Mouse (Mus musculus) neural tube, embryonic 11.5 days (tissue): ENCODE measurements at regions not wholly inside any gene's neighbourhood (a gene's known extent, or its start where the extent isn't known, plus 50 kb on each side); places are given as distances from the start of the nearest gene placed in this dataset.

ENCODE experiments used
- ATAC-seq: fragments of 200-750 bp; cut with Nextera tagmentation; 2 replicates; pipeline ENCODE4 v1.8.0; 2017; ENCODE audit warnings: moderate number of reproducible peaks, mild to moderate bottlenecking, moderate TSS enrichment, moderate library complexity; ENCODE audit not compliant: insufficient read depth, low FRiP score, low TSS enrichment
- DNase-seq: peaks from one replicate; pipeline ENCODE4 v3.0.0-alpha.2; 2015; ENCODE audit warnings: low spot score
- H3K27ac ChIP-seq: fragments of 300-500 bp; sonication (generic); 2 replicates; pipeline ENCODE4 v1.5.1; 2014; ENCODE audit warnings: low read depth, mild to moderate bottlenecking, low read length
- H3K27me3 ChIP-seq: fragments of 300-500 bp; sonication (generic); 2 replicates; pipeline ENCODE4 v1.6.1; 2014; ENCODE audit warnings: mild to moderate bottlenecking, low read length, mixed read lengths; ENCODE audit not compliant: control insufficient read depth, insufficient read depth
- H3K36me3 ChIP-seq: fragments of 300-500 bp; sonication (generic); 2 replicates; pipeline ENCODE4 v1.6.1; 2014; ENCODE audit warnings: mild to moderate bottlenecking, low read length, moderate library complexity, mixed read lengths; ENCODE audit not compliant: control insufficient read depth, insufficient read depth
- H3K4me1 ChIP-seq: fragments of 300-500 bp; sonication (generic); 2 replicates; pipeline ENCODE4 v1.6.1; 2014; ENCODE audit warnings: low read length, mixed read lengths; ENCODE audit not compliant: control insufficient read depth, insufficient read depth
- H3K4me2 ChIP-seq: fragments of 300-500 bp; sonication (generic); 2 replicates; pipeline ENCODE4 v1.6.1; 2014; ENCODE audit warnings: low read depth, mild to moderate bottlenecking, moderate library complexity
- H3K4me3 ChIP-seq: fragments of 300-500 bp; sonication (generic); 2 replicates; pipeline ENCODE4 v1.5.1; 2014; ENCODE audit warnings: low read depth, low read length
- H3K9ac ChIP-seq: fragments of 300-500 bp; sonication (generic); 2 replicates; pipeline ENCODE4 v1.6.1; 2014; ENCODE audit warnings: mild to moderate bottlenecking, low read length
- H3K9me3 ChIP-seq: fragments of 300-500 bp; sonication (generic); 2 replicates; pipeline ENCODE4 v1.6.1; 2016; ENCODE audit warnings: low read length; ENCODE audit not compliant: control insufficient read depth
- WGBS: fragments of 180-500 bp; shearing (Covaris S2); extraction: QIAGEN DNeasy Blood & Tissue Kit; methylation state at CpG from one replicate; pipeline ENCODE4 v1.1.7; 2014; 5-methylcytosine and 5-hydroxymethylcytosine counted together

DNA sequence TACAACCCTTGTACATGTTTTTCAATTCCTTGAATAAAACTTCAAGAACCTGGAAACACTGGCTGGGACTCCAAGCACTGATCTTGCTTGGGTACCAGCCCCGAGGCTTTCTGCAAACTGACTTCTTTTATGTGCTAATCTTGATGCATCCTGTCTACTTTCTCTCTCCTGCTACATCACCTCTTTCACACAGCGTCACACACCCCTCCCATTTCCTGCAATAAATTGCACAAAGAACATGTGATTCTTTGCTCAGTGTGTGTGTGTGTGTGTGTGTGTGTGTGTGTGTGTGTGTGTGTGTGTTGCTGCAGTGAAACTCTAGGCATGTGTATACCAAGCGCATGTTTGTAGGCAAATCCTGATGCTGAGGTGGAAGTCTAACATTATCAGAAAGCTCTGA, 487.7 kb upstream of the Hs6st1 start:
- Histone ChIP-seq H3K36me3 (no peaks in the 10 kb centered on the region), H3K4me1 (no peaks in the 10 kb centered on the region), H3K4me2 (no peak overlapping the region), H3K4me3 (no peak overlapping the region), H3K9me3 (no peaks in the 10 kb centered on the region), H3K27ac (no peak overlapping the region), H3K27me3 (no peaks in the 10 kb centered on the region), H3K9ac (no peak overlapping the region)
- DNase-seq (no peak), ATAC-seq (no peak)
- WGBS: 51% methylated on average over 3 of the region's 3 CpGs

DNA sequence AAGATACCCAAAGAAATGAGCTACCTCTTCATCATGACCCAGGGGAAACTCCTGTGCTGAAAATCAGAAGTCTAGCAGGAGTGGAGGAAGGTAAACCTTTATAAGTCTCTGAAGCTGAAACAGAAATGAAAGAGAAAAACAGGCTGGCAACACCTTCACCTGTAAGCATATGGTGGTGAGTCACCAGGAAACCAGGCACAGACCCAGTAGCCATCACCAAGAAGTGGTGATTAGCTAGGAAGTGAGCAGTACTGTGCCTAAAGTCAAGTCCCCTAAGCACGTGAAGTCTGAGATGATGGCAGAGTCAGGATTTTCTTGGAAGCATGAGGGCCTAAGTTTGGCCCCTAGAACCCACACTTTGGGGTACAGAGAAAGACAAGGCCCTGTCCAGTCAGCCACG, 480.3 kb upstream of the Hs6st1 start:
- Histone ChIP-seq H3K27ac (no peak overlapping the region), H3K4me3 (no peak overlapping the region), H3K9ac (no peak overlapping the region), H3K9me3 (no peaks in the 10 kb centered on the region), H3K4me1 (no peaks in the 10 kb centered on the region), H3K27me3 (no peaks in the 10 kb centered on the region), H3K4me2 (no peak overlapping the region), H3K36me3 (no peaks in the 10 kb centered on the region)
- WGBS: 89% methylated on average over 2 of the region's 2 CpGs
- no peak for DNase-seq
- no peak for ATAC-seq

GRCm38 (mm10) chr1:35588939-35589338, 479.3 kb upstream of the Hs6st1 start:
- Histone ChIP-seq H3K4me1 (no peaks in the 10 kb centered on the region), H3K27ac (no peak overlapping the region), H3K9me3 (no peaks in the 10 kb centered on the region), H3K9ac (no peak overlapping the region), H3K4me3 (no peak overlapping the region), H3K4me2 (no peak overlapping the region), H3K27me3 (no peaks in the 10 kb centered on the region), H3K36me3 (no peaks in the 10 kb centered on the region)
- ATAC-seq (no peak), DNase-seq (no peak)
- 79% methylated on average over 3 of the region's 3 CpGs for WGBS

DNA sequence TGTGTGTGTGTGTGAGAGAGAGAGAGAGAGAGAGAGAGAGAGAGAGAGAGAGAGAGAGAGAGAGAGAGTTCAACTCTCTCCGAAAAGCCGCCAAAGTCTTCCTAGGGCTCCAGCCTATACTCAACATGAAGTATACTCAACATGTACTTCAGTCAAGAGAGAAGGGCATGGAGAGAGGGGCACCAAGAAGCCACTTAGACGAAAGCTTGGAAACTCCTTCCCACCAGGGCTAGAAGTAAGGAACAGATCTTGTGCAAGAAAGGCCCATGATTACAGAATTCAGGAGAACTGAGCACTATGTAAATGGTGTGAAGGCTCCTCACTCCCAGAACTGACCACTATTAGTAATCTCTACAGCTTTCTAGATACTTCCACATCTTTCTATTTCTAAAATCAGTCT, 467.4 kb upstream of the Hs6st1 start:
- Histone ChIP-seq H3K4me2 (no peak overlapping the region), H3K9ac (no peak overlapping the region)

DNA sequence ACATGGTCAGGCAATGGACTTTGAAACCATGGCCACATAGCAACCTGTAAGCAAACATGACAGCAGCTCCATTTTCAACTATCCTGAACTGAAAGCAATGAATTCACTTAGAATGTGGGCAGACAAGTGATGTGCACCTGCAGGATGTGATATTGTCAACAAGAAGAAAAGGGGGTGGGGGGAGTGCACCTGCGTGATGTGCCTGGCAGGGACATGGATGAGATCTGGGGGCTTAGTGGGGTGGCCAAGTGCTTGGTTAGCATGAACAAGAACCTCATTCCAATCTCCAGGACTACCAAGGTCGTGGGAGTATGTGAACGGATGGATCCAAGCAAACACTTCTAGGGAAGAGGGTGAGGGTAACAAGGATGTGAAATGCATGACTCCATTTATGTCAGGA, 453.1 kb upstream of the Hs6st1 start:
- WGBS: 89% methylated on average over 3 of the region's 3 CpGs
- Histone ChIP-seq H3K4me3 (no peak overlapping the region), H3K27ac (no peak overlapping the region), H3K9ac (no peak overlapping the region), H3K4me1 (no peaks in the 10 kb centered on the region), H3K27me3 (no peaks in the 10 kb centered on the region), H3K4me2 (no peak overlapping the region), H3K36me3 (no peaks in the 10 kb centered on the region), H3K9me3 (no peaks in the 10 kb centered on the region)
- ATAC-seq (no peak), DNase-seq (no peak)

More for the DNA sequence above, 467.4 kb upstream of the Hs6st1 start:
- no peaks in the 10 kb centered on the region for H3K9me3 ChIP-seq
- H3K27ac ChIP-seq: no peak overlapping the region
- 94% methylated on average over 3 of the region's 3 CpGs for WGBS
- ATAC-seq (no peak), DNase-seq (no peak)
- H3K27me3 ChIP-seq: no peaks in the 10 kb centered on the region
- H3K4me1 ChIP-seq: no peaks in the 10 kb centered on the region
- no peak overlapping the region for H3K4me3 ChIP-seq
- H3K36me3 ChIP-seq: no peaks in the 10 kb centered on the region

GRCm38 (mm10) chr1:35619476-35619875, 448.7 kb upstream of the Hs6st1 start:
- Histone ChIP-seq H3K4me2 (no peak overlapping the region), H3K4me3 (no peak overlapping the region), H3K9me3 (no peaks in the 10 kb centered on the region), H3K36me3 (no peaks in the 10 kb centered on the region), H3K9ac (no peak overlapping the region), H3K27ac (no peak overlapping the region), H3K4me1 (no peaks in the 10 kb centered on the region), H3K27me3 (no peaks in the 10 kb centered on the region)
- DNase-seq: no peak
- no peak for ATAC-seq
- WGBS: 80% methylated on average over 4 of the region's 4 CpGs

DNA sequence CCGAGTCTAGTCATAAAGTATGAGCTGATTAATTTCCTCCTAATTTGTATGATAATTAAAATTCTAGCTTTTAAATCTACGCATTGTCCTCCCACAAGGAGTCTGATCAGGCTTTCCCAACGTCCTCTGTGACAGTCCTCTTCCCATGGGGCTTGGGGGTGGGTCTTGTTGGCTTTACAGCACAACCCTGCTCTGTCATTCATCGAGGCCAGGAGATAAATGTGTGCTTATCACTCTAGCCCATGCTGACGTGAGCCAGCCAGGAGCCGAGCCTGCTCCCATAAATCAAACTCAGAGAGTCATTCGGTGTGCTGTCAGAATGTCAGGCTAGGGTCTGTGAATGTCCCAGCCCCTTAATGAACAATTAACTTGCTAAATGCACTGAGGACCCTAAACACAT, 425.6 kb upstream of the Hs6st1 start:
- 0 out of 2 replicates have a peak, but pooled peaks have one; percentile 38 for ATAC-seq
- no peak overlapping the region for H3K27ac ChIP-seq
- no peaks in the 10 kb centered on the region for H3K27me3 ChIP-seq
- no peak overlapping the region for H3K4me2 ChIP-seq
- no peak overlapping the region for H3K4me3 ChIP-seq
- H3K9me3 ChIP-seq: no peaks in the 10 kb centered on the region
- DNase-seq: peak; percentile 31
- H3K9ac ChIP-seq: no peak overlapping the region
- no peaks in the 10 kb centered on the region for H3K4me1 ChIP-seq
- WGBS: 38% methylated on average over 7 of the region's 7 CpGs
- no peaks in the 10 kb centered on the region for H3K36me3 ChIP-seq

GRCm38 (mm10) chr1:35653119-35653956, 414.9 kb upstream of the Hs6st1 start:
- 72% methylated on average over 13 of the region's 13 CpGs for WGBS
- Histone ChIP-seq H3K27ac (no peak overlapping the region), H3K4me1 (no peaks in the 10 kb centered on the region), H3K9me3 (no peaks in the 10 kb centered on the region), H3K4me2 (no peak overlapping the region), H3K9ac (no peak overlapping the region), H3K4me3 (no peak overlapping the region), H3K27me3 (no peaks in the 10 kb centered on the region), H3K36me3 (no peaks in the 10 kb centered on the region)
- DNase-seq (no peak), ATAC-seq (no peak)

DNA sequence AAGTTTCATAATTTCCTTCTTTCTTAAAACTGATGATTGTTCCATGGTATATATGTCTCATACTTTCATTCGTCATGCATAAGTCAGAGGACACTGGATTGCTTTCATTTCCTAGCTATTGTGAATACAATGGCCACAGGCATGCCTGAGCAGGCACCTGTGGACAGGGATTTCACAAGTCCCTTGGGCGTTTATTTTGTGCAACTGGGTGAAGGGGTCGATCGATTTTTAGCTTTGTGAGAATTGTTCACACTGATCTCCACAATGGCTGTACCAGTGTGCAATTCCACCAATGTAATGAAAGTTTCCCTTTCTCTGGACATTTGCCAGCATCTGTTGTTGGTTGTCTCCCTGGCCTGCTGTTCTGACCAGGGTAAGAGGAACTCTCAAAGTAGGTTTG, 405.2 kb upstream of the Hs6st1 start:
- H3K4me3 ChIP-seq: no peak overlapping the region

More for the DNA sequence above, 405.2 kb upstream of the Hs6st1 start:
- Histone ChIP-seq H3K4me2 (no peak overlapping the region), H3K9ac (no peak overlapping the region), H3K9me3 (no peaks in the 10 kb centered on the region), H3K27ac (no peak overlapping the region), H3K4me1 (no peaks in the 10 kb centered on the region), H3K36me3 (no peaks in the 10 kb centered on the region), H3K27me3 (no peaks in the 10 kb centered on the region)
- ATAC-seq (no peak), DNase-seq (no peak)
- 91% methylated on average over 4 of the region's 4 CpGs for WGBS
